Mouse (Mus musculus) midbrain, embryonic 15.5 days (tissue): ENCODE data around the gene Gm1123. TPM values are rescaled to one million over a fixed set of nuclear protein-coding genes. Genes with fewer than 3 reads are reported as not detected.

Experiments used
- ATAC-seq: fragments of 200-750 bp; cut with Nextera tagmentation; replicated peaks from 2 replicates; pipeline ENCODE4 v1.8.0; 2017; ENCODE audit warnings: moderate TSS enrichment
- H3K27ac ChIP-seq: fragments of 300-500 bp; sonication (generic); 2 replicates; pipeline ENCODE4 v1.5.1; 2015; ENCODE audit warnings: mild to moderate bottlenecking, inconsistent platforms
- H3K27me3 ChIP-seq: fragments of 300-500 bp; sonication (generic); replicated peaks from 2 replicates; pipeline ENCODE4 v1.6.1; 2015; ENCODE audit warnings: inconsistent platforms
- H3K36me3 ChIP-seq: fragments of 300-500 bp; sonication (generic); replicated peaks from 2 replicates; pipeline ENCODE4 v1.6.1; 2015; ENCODE audit warnings: inconsistent platforms
- H3K4me1 ChIP-seq: fragments of 300-500 bp; sonication (generic); 2 replicates; pipeline ENCODE4 v1.6.1; 2015; ENCODE audit warnings: inconsistent platforms
- H3K4me2 ChIP-seq: fragments of 300-500 bp; sonication (generic); 2 replicates; pipeline ENCODE4 v1.6.1; 2015; ENCODE audit warnings: inconsistent platforms, mild to moderate bottlenecking, moderate library complexity
- H3K4me3 ChIP-seq: fragments of 300-500 bp; sonication (generic); 2 replicates; pipeline ENCODE4 v1.5.1; 2015; ENCODE audit warnings: mild to moderate bottlenecking, inconsistent platforms
- H3K9ac ChIP-seq: fragments of 300-500 bp; sonication (generic); 2 replicates; pipeline ENCODE4 v1.6.1; 2015; ENCODE audit warnings: mild to moderate bottlenecking, inconsistent platforms
- H3K9me3 ChIP-seq: fragments of 300-500 bp; sonication (generic); 2 replicates; pipeline ENCODE4 v1.6.1; 2016; ENCODE audit warnings: inconsistent platforms
- WGBS: fragments of 180-500 bp; shearing (Covaris S2); methylation state at CpG from one replicate; pipeline ENCODE4 v1.1.7; 2015; ENCODE audit warnings: mixed read lengths; 5-methylcytosine and 5-hydroxymethylcytosine counted together
- polyA plus RNA-seq: library from polyadenylated mRNA; unstranded; fragments of >200 nt; fragmentation: Nextera tagmentation; extraction: Ambion mirVana; gene quantifications from 2 replicates; pipeline ENCODE4 v1.2.1, GENCODE M21; 2015

Gm1123 gene
- polyA plus RNA-seq, 1 experiment from 2014 or later: 0.18 TPM

DNA sequence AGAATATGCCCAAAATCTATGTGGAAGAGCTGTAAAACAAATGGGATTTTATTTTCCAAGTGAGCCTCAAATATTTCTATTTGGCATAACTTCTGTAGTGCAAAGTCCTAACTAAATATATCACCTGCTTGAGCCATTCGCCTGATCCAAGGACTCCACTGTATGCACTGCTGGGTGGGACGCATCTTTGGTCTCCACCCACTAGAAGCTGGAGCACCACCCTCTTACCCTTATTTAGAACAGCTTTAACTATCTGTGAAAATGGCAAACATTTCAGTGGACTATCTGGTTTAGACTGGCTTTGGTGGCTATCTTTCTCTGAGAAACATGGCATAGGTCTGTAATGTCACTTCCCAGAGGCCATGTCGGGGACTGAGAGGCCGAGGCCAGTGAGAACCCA, 7.1 kb upstream of the Gm1123 start:
- H3K27me3 ChIP-seq: no peaks in the 10 kb centered on the region
- no peaks in the 10 kb centered on the region for H3K4me1 ChIP-seq

DNA sequence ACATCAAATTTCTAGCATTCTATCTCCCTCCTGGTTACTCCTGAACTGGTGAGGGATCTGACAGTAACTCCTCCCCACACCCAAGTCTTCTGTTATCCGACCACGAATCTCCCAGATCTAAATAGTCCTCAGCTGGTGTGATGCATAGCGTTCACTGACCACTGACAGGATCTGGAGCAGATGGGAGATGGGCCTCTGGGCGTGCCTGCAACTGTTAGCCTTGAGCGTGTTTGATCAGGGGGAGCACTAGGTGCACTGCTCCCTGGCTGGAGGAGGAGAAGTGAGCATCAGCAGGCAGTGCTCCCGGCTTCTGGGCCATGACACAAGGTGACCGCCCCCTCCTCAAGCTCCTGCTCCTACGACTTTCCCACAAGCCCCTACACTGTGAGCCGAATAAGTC, 6.5 kb upstream of the Gm1123 start:
- no peak overlapping the region for H3K9ac ChIP-seq
- ATAC-seq: no peak
- no peaks in the 10 kb centered on the region for H3K9me3 ChIP-seq
- H3K4me1 ChIP-seq: no peaks in the 10 kb centered on the region
- H3K4me3 ChIP-seq: no peak overlapping the region
- H3K4me2 ChIP-seq: no peak overlapping the region
- no peaks in the 10 kb centered on the region for H3K27me3 ChIP-seq
- H3K27ac ChIP-seq: no peak overlapping the region
- peaks cover 14% of the 10 kb centered on the region; the same call in 1 of the 2 replicates for H3K36me3 ChIP-seq
- 82% methylated on average over 9 of the region's 9 CpGs for WGBS

More for the DNA sequence above, 7.1 kb upstream of the Gm1123 start:
- Histone ChIP-seq H3K9me3 (no peaks in the 10 kb centered on the region), H3K9ac (no peak overlapping the region), H3K36me3 (peaks cover 14% of the 10 kb centered on the region; the same call in 1 of the 2 replicates), H3K4me3 (no peak overlapping the region), H3K4me2 (no peak overlapping the region), H3K27ac (no peak overlapping the region)
- WGBS: 94% methylated on average over 4 of the region's 4 CpGs
- no peak for ATAC-seq

DNA sequence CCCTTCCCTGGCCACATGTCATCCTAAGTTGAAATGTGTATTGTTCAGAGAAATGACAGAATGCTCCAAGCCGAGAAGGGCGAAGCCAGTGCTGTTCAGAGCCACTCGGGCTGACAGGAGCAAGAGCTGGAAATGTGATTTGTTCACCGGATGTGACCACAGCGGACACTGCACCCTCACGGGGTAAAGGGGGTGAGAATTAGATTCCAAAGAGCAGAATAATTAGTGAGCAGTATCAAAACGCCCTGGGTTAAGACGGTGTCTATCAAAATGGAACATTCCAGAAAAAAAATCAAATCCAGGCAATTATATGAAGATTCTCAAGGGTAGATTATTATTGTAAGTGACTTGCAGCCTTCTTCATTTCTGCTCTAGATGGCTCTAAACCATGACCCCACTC, 1.4 kb downstream of the Gm1123 start:
- no peaks in the 10 kb centered on the region for H3K4me1 ChIP-seq
- 0 out of 2 replicates have a peak, but pooled peaks cover 4% of the 10 kb centered on the region for H3K36me3 ChIP-seq
- 77% methylated on average over 8 of the region's 8 CpGs for WGBS
- H3K4me2 ChIP-seq: no peak overlapping the region
- no peak for ATAC-seq
- no peak overlapping the region for H3K27ac ChIP-seq
- H3K9me3 ChIP-seq: no peaks in the 10 kb centered on the region
- no peak overlapping the region for H3K4me3 ChIP-seq
- H3K27me3 ChIP-seq: no peaks in the 10 kb centered on the region
- H3K9ac ChIP-seq: no peak overlapping the region

DNA sequence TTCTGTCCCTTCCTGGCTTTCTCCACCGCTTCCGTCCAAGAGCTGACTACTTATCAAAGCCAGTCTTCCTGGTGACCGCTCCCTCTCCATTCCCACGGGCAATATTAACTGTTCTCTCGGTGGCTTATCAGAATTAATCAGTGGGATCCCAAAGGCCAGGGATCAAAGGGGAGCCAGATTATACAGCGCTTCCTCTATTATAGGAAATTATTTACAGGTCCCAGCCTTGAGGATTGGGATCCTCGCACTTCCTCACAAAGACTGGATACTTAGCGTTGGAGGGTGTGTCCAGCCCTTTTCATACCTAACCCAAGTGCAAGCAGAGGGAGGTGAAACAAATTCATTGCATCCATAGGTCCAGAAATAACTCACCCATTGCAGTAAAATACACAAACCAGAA, 3.5 kb downstream of the Gm1123 start:
- Histone ChIP-seq H3K9ac (no peak overlapping the region), H3K27me3 (no peaks in the 10 kb centered on the region), H3K36me3 (no peaks in the 10 kb centered on the region), H3K4me1 (no peaks in the 10 kb centered on the region), H3K9me3 (no peaks in the 10 kb centered on the region), H3K27ac (no peak overlapping the region), H3K4me3 (no peak overlapping the region), H3K4me2 (no peak overlapping the region)
- ATAC-seq: no peak
- 71% methylated on average over 8 of the region's 8 CpGs for WGBS

GRCm38 (mm10) chr9:99021751-99022150, 13.8 kb downstream of the Gm1123 start:
- H3K4me1 ChIP-seq: no peaks in the 10 kb centered on the region
- no peak overlapping the region for H3K4me2 ChIP-seq
- H3K9me3 ChIP-seq: no peaks in the 10 kb centered on the region
- H3K9ac ChIP-seq: no peak overlapping the region
- no peak for ATAC-seq
- H3K27ac ChIP-seq: no peak overlapping the region
- no peaks in the 10 kb centered on the region for H3K36me3 ChIP-seq
- 89% methylated on average over 4 of the region's 4 CpGs for WGBS
- no peak overlapping the region for H3K4me3 ChIP-seq
- H3K27me3 ChIP-seq: no peaks in the 10 kb centered on the region

DNA sequence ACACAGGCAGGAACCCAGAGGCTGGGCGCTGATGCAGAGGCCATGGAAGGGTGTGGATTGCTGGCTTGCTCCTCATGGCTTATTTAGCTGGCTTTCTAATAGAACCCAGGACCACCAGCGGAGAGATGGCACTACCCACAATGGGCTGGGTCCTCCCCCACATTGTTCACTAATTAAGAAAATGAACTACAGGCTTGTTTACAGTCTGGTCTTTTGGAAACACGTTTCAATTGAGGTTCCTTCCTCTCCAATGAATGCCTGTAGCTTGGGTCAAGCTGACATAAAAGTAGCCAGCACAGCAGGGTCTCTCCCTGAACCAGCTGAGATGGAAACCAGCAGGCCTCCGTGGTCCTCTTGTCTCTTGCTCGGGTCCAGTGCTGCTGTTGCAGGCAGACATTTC, 14.3 kb downstream of the Gm1123 start:
- Histone ChIP-seq H3K9ac (no peak overlapping the region), H3K4me2 (no peak overlapping the region), H3K4me3 (no peak overlapping the region), H3K27me3 (no peaks in the 10 kb centered on the region), H3K9me3 (no peaks in the 10 kb centered on the region), H3K27ac (no peak overlapping the region), H3K4me1 (no peaks in the 10 kb centered on the region), H3K36me3 (no peaks in the 10 kb centered on the region)
- no peak for ATAC-seq
- WGBS: 26% methylated on average over 5 of the region's 5 CpGs

- no peaks in the 10 kb centered on the region for H3K27me3 ChIP-seq
- 78% methylated on average over 6 of the region's 6 CpGs for WGBS
- H3K9ac ChIP-seq: no peak overlapping the region
- H3K4me1 ChIP-seq: no peaks in the 10 kb centered on the region
- no peaks in the 10 kb centered on the region for H3K9me3 ChIP-seq
- no peak for ATAC-seq
- H3K36me3 ChIP-seq: no peaks in the 10 kb centered on the region
- no peak overlapping the region for H3K27ac ChIP-seq
- no peak overlapping the region for H3K4me3 ChIP-seq
- no peak overlapping the region for H3K4me2 ChIP-seq
These were observed 17.8 kb downstream of the Gm1123 start for GRCm38 (mm10) chr9:99017679-99018078.

DNA sequence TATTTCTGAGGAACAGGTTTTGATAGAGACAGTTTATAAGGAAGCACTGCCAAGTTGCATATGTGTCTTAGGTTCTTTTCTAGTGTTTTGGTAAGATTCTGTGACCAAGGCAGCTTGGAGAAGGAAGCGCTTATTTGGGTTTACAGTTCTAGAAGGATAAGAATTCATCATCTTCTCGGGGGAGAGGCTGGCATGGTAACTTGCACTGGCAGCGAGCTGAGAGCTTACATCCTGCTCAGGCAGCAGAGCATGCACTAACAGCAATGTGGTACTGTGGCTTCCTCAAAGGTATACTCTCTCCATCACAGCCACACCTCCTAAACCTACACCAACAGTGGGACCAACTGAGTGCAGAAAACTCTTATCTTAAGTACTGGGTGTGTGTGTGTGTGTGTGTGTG, 18.8 kb downstream of the Gm1123 start:
- Histone ChIP-seq H3K9ac (no peak overlapping the region), H3K27ac (no peak overlapping the region), H3K27me3 (no peaks in the 10 kb centered on the region), H3K4me3 (no peak overlapping the region), H3K4me1 (no peaks in the 10 kb centered on the region), H3K9me3 (no peaks in the 10 kb centered on the region), H3K36me3 (no peaks in the 10 kb centered on the region), H3K4me2 (no peak overlapping the region)
- 77% methylated on average over 3 of the region's 3 CpGs for WGBS
- ATAC-seq: no peak

- WGBS: 85% methylated on average over 3 of the region's 3 CpGs
- no peak overlapping the region for H3K4me3 ChIP-seq
- H3K27me3 ChIP-seq: no peaks in the 10 kb centered on the region
- no peak overlapping the region for H3K27ac ChIP-seq
- H3K4me1 ChIP-seq: no peaks in the 10 kb centered on the region
- no peaks in the 10 kb centered on the region for H3K9me3 ChIP-seq
- no peak for ATAC-seq
- H3K9ac ChIP-seq: no peak overlapping the region
- H3K36me3 ChIP-seq: no peaks in the 10 kb centered on the region
- H3K4me2 ChIP-seq: no peak overlapping the region
These were observed 19.2 kb downstream of the Gm1123 start for GRCm38 (mm10) chr9:99016301-99016700.

- Histone ChIP-seq H3K4me3 (no peak overlapping the region), H3K4me1 (no peaks in the 10 kb centered on the region), H3K9ac (no peak overlapping the region), H3K27me3 (no peaks in the 10 kb centered on the region), H3K9me3 (no peaks in the 10 kb centered on the region), H3K36me3 (peaks cover 3% of the 10 kb centered on the region; the same call in 1 of the 2 replicates), H3K4me2 (no peak overlapping the region), H3K27ac (no peak overlapping the region)
- no peak for ATAC-seq
- 100% methylated on average over 2 of the region's 3 CpGs for WGBS
These were observed 25.7 kb downstream of the Gm1123 start for GRCm38 (mm10) chr9:99009898-99010199.

DNA sequence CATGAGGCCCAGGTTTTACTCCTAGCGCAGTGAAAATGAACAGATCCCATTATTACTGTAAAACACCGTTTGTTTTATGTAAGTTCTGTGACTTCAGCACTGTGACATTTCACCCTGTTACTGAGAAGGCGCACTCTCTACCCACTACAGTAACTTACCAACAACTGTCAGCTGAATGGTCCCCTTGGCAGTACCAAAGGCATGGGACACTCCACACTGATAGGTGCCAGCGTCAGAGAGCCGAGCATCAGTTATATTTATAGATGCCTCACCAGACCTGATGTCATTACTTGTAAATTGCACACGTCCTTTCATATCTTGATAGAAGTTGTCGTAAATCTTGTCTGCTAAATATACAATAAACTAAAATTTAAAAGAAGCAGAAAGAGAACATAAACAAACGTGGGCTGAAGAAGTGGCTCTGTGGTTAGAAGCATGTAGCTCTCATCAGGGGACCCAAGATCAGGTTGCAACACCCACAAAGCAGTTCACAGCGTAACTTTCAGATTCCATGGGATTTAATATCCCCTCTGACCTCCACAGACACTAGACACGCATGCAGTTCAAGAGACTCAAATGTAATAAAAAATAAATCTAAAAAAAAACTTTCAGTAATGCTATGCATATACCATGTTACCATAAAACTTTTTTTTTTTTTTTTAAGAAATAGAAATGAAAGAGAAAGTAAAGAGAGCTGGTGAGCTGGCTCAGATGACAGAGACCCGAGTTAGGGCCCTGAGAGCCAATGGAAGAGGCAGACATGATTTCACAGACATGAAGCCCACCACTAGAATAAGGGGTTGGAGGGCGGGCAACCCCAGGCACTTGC, 26.2 kb downstream of the Gm1123 start:
- WGBS: 86% methylated on average over 12 of the region's 12 CpGs
- Histone ChIP-seq H3K27ac (no peak overlapping the region), H3K4me3 (no peak overlapping the region), H3K9ac (no peak overlapping the region), H3K4me2 (no peak overlapping the region), H3K9me3 (no peaks in the 10 kb centered on the region), H3K27me3 (no peaks in the 10 kb centered on the region), H3K36me3 (peaks cover 3% of the 10 kb centered on the region; the same call in 1 of the 2 replicates), H3K4me1 (no peaks in the 10 kb centered on the region)
- no peak for ATAC-seq

DNA sequence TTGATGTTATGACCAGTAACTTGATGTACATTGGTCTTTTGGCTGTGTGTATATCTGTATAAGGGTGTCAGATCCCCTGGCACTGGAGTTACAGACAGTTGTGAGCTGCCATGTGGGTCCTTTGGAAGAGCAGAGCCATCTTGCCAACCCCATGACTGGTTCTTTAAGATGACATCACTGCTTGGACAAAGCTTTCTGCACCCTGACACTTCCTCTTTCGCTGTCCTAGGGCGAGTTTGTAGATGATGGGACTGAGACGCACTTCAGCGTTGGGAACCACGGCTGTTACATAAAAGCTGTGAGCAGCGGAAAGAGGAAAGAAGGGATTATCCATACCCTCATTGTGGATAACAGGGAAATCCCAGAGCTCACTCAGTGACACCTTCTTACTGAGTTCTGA, 34.2 kb downstream of the Gm1123 start:
- Histone ChIP-seq H3K4me3 (no peak overlapping the region), H3K4me1 (no peaks in the 10 kb centered on the region), H3K4me2 (no peak overlapping the region), H3K9me3 (no peaks in the 10 kb centered on the region), H3K27ac (no peak overlapping the region), H3K27me3 (no peaks in the 10 kb centered on the region), H3K9ac (no peak overlapping the region), H3K36me3 (peaks cover 24% of the 10 kb centered on the region)
- ATAC-seq: no peak
- 84% methylated on average over 6 of the region's 6 CpGs for WGBS

DNA sequence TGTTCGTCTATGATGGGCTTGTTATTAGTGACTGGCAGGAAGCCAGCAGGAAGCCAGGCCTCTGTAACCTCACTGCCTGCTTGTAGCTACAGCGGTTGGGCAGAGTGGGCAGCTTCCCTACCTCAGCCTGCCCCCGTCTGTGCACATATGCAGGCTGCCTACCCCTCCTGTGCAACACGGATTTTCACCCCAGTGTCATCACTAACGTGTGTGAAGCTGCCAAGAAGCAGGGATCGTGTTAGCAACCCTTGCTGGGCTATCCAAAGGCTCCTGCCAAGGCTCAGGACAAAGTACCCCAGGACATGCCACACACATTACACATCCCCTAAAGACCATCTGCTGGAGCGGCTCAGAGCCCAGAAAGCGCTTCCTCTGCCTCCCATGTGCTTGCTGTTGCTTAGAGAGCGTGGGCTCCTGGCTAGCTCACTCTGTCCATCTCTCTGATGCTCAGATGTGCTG, 35.6 kb downstream of the Gm1123 start:
- no peak overlapping the region for H3K4me2 ChIP-seq
- no peaks in the 10 kb centered on the region for H3K9me3 ChIP-seq
- ATAC-seq: no peak
- H3K4me1 ChIP-seq: no peaks in the 10 kb centered on the region
- no peak overlapping the region for H3K27ac ChIP-seq
- no peaks in the 10 kb centered on the region for H3K27me3 ChIP-seq
- no peak overlapping the region for H3K4me3 ChIP-seq
- peaks cover 22% of the 10 kb centered on the region for H3K36me3 ChIP-seq
- WGBS: 82% methylated on average over 9 of the region's 9 CpGs
- H3K9ac ChIP-seq: no peak overlapping the region
